12 mouse cellular contexts compared by ENCODE assay signal in genomic region chr5:38879989-38880706, GRCm38 (mm10). TPM values are rescaled to one million over a fixed set of nuclear protein-coding genes. Genes with fewer than 3 reads are reported as not detected.
DNase-seq lines count a peak whose midpoint lies in the region; ATAC-seq and TF ChIP-seq lines count a peak whose summit lies in the region.
"Had no signal": no experiment of that assay in that cellular context is flagged by ENCODE, and none has a peak within 500 bp of the region (broad histone marks: within the 10 kb centered on the region; RNA-seq: fewer than 3 reads in every experiment).

No protein-coding gene starts in this region.

- no peaks in the 10 kb centered on the region for H3K27me3 ChIP-seq in hindbrain, embryonic 12.5 days
- no peaks in the 10 kb centered on the region for H3K27me3 ChIP-seq in hindbrain, embryonic 16.5 days (replicated peaks; ENCODE audit: control insufficient read depth, insufficient read depth, low read length)
- no peaks in the 10 kb centered on the region for H3K27me3 ChIP-seq in midbrain, embryonic 12.5 days
- no peaks in the 10 kb centered on the region for H3K27me3 ChIP-seq in midbrain, embryonic 15.5 days (replicated peaks)
- H3K27me3 ChIP-seq in forebrain, embryonic 15.5 days: no peaks in the 10 kb centered on the region
- no peaks in the 10 kb centered on the region for H3K27me3 ChIP-seq in myocyte (ENCODE audit: control insufficient read depth, insufficient read depth, insufficient read length)

- ATAC-seq in hindbrain, embryonic 12.5 days (ENCODE audit: low FRiP score): peak; percentile 57
- no peak for ATAC-seq in hindbrain, embryonic 16.5 days
- peak; percentile 69; the same call in 1 of the 2 replicates for ATAC-seq in midbrain, embryonic 12.5 days (ENCODE audit: low FRiP score, low read depth)
- no peak; the same call in 1 of the 2 replicates for ATAC-seq in midbrain, embryonic 15.5 days (replicated peaks)
- ATAC-seq in forebrain, embryonic 15.5 days (replicated peaks): 0 out of 2 replicates have a peak, but pooled peaks have one; percentile 9

- no peak overlapping the region for H3K4me2 ChIP-seq in hindbrain, embryonic 12.5 days (replicated peaks)
- H3K4me2 ChIP-seq in hindbrain, embryonic 16.5 days (ENCODE audit: low read length): no peak overlapping the region
- no peak overlapping the region for H3K4me2 ChIP-seq in midbrain, embryonic 12.5 days (replicated peaks)
- no peak overlapping the region for H3K4me2 ChIP-seq in midbrain, embryonic 15.5 days
- no peak overlapping the region for H3K4me2 ChIP-seq in forebrain, embryonic 15.5 days (replicated peaks)
- H3K4me2 ChIP-seq in myocyte (ENCODE audit: low read depth): peak overlapping the region; percentile 47

- no peak for TF ChIP-seq POLR2A in myocyte (IDR thresholded peaks at IDR 0.05; ENCODE audit: insufficient read length, low read depth)

- H3K36me3 ChIP-seq in hindbrain, embryonic 12.5 days: no peaks in the 10 kb centered on the region
- no peaks in the 10 kb centered on the region for H3K36me3 ChIP-seq in hindbrain, embryonic 16.5 days (ENCODE audit: control insufficient read depth, insufficient read depth, low read length)
- no peaks in the 10 kb centered on the region for H3K36me3 ChIP-seq in midbrain, embryonic 12.5 days
- H3K36me3 ChIP-seq in midbrain, embryonic 15.5 days (replicated peaks): no peaks in the 10 kb centered on the region
- H3K36me3 ChIP-seq in forebrain, embryonic 15.5 days: no peaks in the 10 kb centered on the region
- no peaks in the 10 kb centered on the region for H3K36me3 ChIP-seq in myocyte (ENCODE audit: control insufficient read depth, insufficient read depth)
- H3K36me3 ChIP-seq: heart, embryonic 10.5 days had no signal

- no peak overlapping the region for H3K4me3 ChIP-seq in hindbrain, embryonic 12.5 days
- no peak overlapping the region for H3K4me3 ChIP-seq in hindbrain, embryonic 16.5 days (ENCODE audit: low read length)
- no peak overlapping the region for H3K4me3 ChIP-seq in midbrain, embryonic 12.5 days
- H3K4me3 ChIP-seq in midbrain, embryonic 15.5 days: no peak overlapping the region
- no peak overlapping the region for H3K4me3 ChIP-seq in forebrain, embryonic 15.5 days
- H3K4me3 ChIP-seq in myocyte: no peak overlapping the region
- H3K4me3 ChIP-seq: heart, embryonic 10.5 days had no signal

- WGBS in hindbrain, embryonic 12.5 days: 56% methylated on average over 11 of the region's 11 CpGs
- WGBS in hindbrain, embryonic 16.5 days: 47% methylated on average over 11 of the region's 11 CpGs
- 69% methylated on average over 11 of the region's 11 CpGs for WGBS in midbrain, embryonic 12.5 days
- 53% methylated on average over 11 of the region's 11 CpGs for WGBS in midbrain, embryonic 15.5 days
- whole genome bisulfite sequencing in forebrain, embryonic 15.5 days: 26% methylated on average over 11 of the region's 11 CpGs

- no peaks in the 10 kb centered on the region for H3K9me3 ChIP-seq in hindbrain, embryonic 12.5 days (replicated peaks)
- H3K9me3 ChIP-seq in hindbrain, embryonic 16.5 days (ENCODE audit: control insufficient read depth, low read length): no peaks in the 10 kb centered on the region
- no peaks in the 10 kb centered on the region for H3K9me3 ChIP-seq in midbrain, embryonic 12.5 days
- no peaks in the 10 kb centered on the region for H3K9me3 ChIP-seq in midbrain, embryonic 15.5 days
- no peaks in the 10 kb centered on the region for H3K9me3 ChIP-seq in forebrain, embryonic 15.5 days
- H3K9me3 ChIP-seq: heart, embryonic 10.5 days had no signal

- no peak overlapping the region for H3K9ac ChIP-seq in hindbrain, embryonic 12.5 days
- no peak overlapping the region for H3K9ac ChIP-seq in hindbrain, embryonic 16.5 days (ENCODE audit: low read depth, low read length)
- no peak overlapping the region for H3K9ac ChIP-seq in midbrain, embryonic 12.5 days (replicated peaks)
- H3K9ac ChIP-seq in midbrain, embryonic 15.5 days: no peak overlapping the region
- no peak overlapping the region for H3K9ac ChIP-seq in forebrain, embryonic 15.5 days (replicated peaks)

- H3ac ChIP-seq in myocyte (ENCODE audit: control insufficient read depth, insufficient read length): no peak overlapping the region

- H3K4me1 ChIP-seq in hindbrain, embryonic 12.5 days: 0 out of 2 replicates have a peak, but pooled peaks cover 2% of the 10 kb centered on the region
- no peaks in the 10 kb centered on the region; the same call in 1 of the 2 replicates for H3K4me1 ChIP-seq in hindbrain, embryonic 16.5 days (ENCODE audit: control insufficient read depth, insufficient read depth, low read depth, low read length)
- no peaks in the 10 kb centered on the region; the same call in 1 of the 2 replicates for H3K4me1 ChIP-seq in midbrain, embryonic 12.5 days
- H3K4me1 ChIP-seq in midbrain, embryonic 15.5 days: no peaks in the 10 kb centered on the region
- peaks cover 18% of the 10 kb centered on the region for H3K4me1 ChIP-seq in forebrain, embryonic 15.5 days
- H3K4me1 ChIP-seq: heart, embryonic 10.5 days had no signal

- no peaks in the 10 kb centered on the region for H3K79me2 ChIP-seq in myocyte (ENCODE audit: control insufficient read depth, insufficient read depth)

- no peak for DNase-seq in layer of hippocampus, postnatal 25 days (ENCODE audit: extremely low spot score in 1 of 2, low spot score in 1 of 2)
- no peak for DNase-seq in spleen, postnatal 36 days (ENCODE audit: low spot score in 2 of 2)
- DNase-seq: adrenal gland, postnatal 25 days; layer of hippocampus, adult 9-11 months; thymus, postnatal 4 days had no signal

- H3K27ac ChIP-seq in hindbrain, embryonic 12.5 days: no peak overlapping the region
- H3K27ac ChIP-seq in hindbrain, embryonic 16.5 days (ENCODE audit: low read depth, low read length): no peak overlapping the region
- no peak overlapping the region for H3K27ac ChIP-seq in midbrain, embryonic 12.5 days (replicated peaks)
- no peak overlapping the region for H3K27ac ChIP-seq in midbrain, embryonic 15.5 days
- peak overlapping the region; percentile 35 for H3K27ac ChIP-seq in forebrain, embryonic 15.5 days (replicated peaks)
- H3K27ac ChIP-seq: heart, embryonic 10.5 days had no signal

TF ChIP-seq in myocyte, 11 proteins besides CTCF, POLR2A, EP300 and RAD21:
- TF ChIP-seq TCF12 (IDR thresholded peaks at IDR 0.05; ENCODE audit: insufficient read depth, poor library complexity, severe bottlenecking) (no peak), CEBPB (IDR thresholded peaks at IDR 0.05; ENCODE audit: insufficient read depth, poor library complexity, severe bottlenecking) (no peak), MYOD1 (IDR thresholded peaks at IDR 0.05; ENCODE audit: control insufficient read depth in 1 of 3, insufficient read length in 2 of 3, low read depth in 2 of 3) (peak; percentile 84 to 90 (median 88)), TCF3 (IDR thresholded peaks at IDR 0.05; ENCODE audit: insufficient read length, low read depth) (no peak), E2F4 (IDR thresholded peaks at IDR 0.05; ENCODE audit: insufficient read depth) (no peak), USF1 (IDR thresholded peaks at IDR 0.05; ENCODE audit: low read depth) (no peak), SRF (IDR thresholded peaks at IDR 0.05; ENCODE audit: control insufficient read depth, insufficient read length, low read depth) (no peak), REST (IDR thresholded peaks at IDR 0.05; ENCODE audit: insufficient read depth, insufficient read length) (no peak), MAX (IDR thresholded peaks at IDR 0.05; ENCODE audit: low read depth) (no peak), MYOG (IDR thresholded peaks at IDR 0.05; ENCODE audit: control insufficient read depth in 1 of 3, insufficient read depth in 1 of 3, insufficient read length in 2 of 3, low read depth in 2 of 3) (peak in 1 of 3 experiments; percentile 15), POLR2AphosphoS2 (IDR thresholded peaks at IDR 0.05; ENCODE audit: insufficient read length, low read depth) (no peak)

RNA-seq across cellular contexts. Expression of gene Clnk, which starts 3.5 kb away (rescaled TPM):
- 0.13 and 0.32 TPM in 2 replicates for polyA plus RNA-seq in hindbrain, embryonic 12.5 days (2016; fragmentation: Nextera tagmentation; extraction: Ambion mirVana)
- polyA plus RNA-seq in hindbrain, embryonic 16.5 days (2015; fragmentation: Nextera tagmentation; extraction: Ambion mirVana): 0.20 TPM in 1 of 2 replicates, not detected in the other
- polyA plus RNA-seq in midbrain, embryonic 12.5 days (2016; fragmentation: Nextera tagmentation; extraction: Ambion mirVana): 0.20 and 0.22 TPM in 2 replicates
- 0.10 and 0.13 TPM in 2 replicates for polyA plus RNA-seq in midbrain, embryonic 15.5 days (2015; fragmentation: Nextera tagmentation; extraction: Ambion mirVana)
- 0.13 TPM in 1 of 2 replicates, not detected in the other for polyA plus RNA-seq in forebrain, embryonic 15.5 days (2015; fragmentation: Nextera tagmentation; extraction: Ambion mirVana)
- not detected for polyA plus RNA-seq in myocyte (2012; fragmentation: generic; extraction: Trizol)
- total RNA-seq in layer of hippocampus, postnatal 25 days (2021): not detected
- total RNA-seq: adrenal gland, postnatal 25 days had no signal
- polyA plus RNA-seq: heart, embryonic 10.5 days had no signal

Comparison
In these comparisons a context has a peak if more than half of its experiments do, and no peak if none do; other contexts are left out.
1. ATAC-seq: peak in hindbrain, embryonic 12.5 days (single experiment), midbrain, embryonic 12.5 days (single experiment) and forebrain, embryonic 15.5 days (single experiment); none in hindbrain, embryonic 16.5 days (single experiment) and midbrain, embryonic 15.5 days (single experiment).